Mouse (Mus musculus): Measurements from ENCODE around the gene Creb3.

GRCm38 (mm10) chr4:43604751-43605685, 42.9 kb downstream of the Creb3 start:
- no peak for TF ChIP-seq CTCF (conservative IDR thresholded peaks at IDR 0.05; ENCODE audit: insufficient read depth, insufficient read length, low read depth, low read length)
- no peak for TF ChIP-seq POLR2A (IDR thresholded peaks at IDR 0.05; ENCODE audit: low read depth, low read length)
